Mouse (Mus musculus) embryo, embryonic 9.5 days (tissue): ENCODE results near the gene Brsk1.

ENCODE experiments used
- DNase-seq: peaks from one replicate; pipeline ENCODE4 v3.0.0-alpha.2; 2017; ENCODE audit errors: extremely low spot score

The Brsk1 gene

DNA sequence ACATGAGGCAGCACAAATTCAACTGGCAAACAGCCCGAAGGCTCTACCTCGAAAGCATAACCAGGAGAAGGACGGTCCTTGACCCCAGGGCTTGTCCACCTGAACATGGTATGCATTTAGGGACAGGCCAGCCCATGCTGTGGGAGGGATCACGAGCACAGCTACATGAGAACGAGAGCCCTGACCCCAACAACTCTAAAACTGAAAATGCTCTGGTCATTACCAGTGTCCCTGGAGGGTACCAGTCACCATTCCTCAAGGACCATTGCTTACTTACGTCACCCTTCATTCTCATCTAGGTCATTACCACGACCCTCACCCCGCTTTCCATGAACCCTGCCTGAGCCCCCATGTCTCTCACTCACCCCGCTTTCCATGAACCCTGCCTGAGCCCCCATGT, 21.2 kb upstream of the Brsk1 start:
- DNase-seq = no peak

DNA sequence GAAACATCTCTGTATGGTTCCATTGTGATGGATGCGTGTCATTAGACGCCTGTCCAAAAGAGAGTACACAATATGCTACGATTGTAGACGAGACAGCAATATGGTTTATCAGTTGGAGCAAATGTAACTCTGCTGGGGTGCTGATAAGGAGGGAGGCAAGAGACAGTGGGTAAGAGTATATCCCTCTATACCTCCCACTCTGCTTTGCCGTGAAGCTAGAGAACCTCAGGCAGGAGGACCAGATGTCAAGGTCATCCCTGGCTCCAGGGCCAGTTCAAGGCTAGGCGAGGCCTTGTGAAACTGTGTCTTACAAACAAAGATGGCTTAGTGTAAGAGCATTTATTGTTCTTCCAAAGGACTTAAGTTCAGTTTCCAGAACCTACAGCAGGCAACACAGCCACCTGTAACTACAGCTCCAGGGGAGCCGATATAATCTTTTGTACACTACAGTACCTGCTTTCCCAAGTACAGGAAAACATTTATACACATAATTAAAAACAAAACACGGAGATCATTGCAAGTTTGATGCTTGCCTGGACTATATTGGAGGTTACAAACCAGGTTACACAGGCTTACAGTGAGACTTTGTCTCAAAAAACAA, 19.6 kb upstream of the Brsk1 start:
- no peak for DNase-seq

DNA sequence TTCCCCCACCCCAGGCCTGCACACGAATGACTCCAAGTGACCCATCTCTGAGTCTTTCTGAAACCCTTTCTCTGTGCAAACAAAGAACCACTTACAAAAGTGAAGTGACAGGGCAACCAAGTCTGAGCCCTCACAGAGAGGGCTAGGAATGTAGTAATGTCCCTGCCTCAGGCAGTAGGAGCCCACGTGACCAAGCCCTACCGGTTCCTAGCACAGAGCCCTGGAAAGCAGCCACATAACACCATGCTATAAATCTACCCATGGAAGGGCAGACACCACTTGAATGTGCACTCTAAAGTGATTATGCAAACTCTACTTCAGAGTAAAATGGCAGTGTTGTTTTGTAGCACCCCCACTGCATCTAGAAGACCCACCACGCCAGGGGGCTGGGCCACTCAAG, 18.4 kb upstream of the Brsk1 start:
- no peak for DNase-seq

DNA sequence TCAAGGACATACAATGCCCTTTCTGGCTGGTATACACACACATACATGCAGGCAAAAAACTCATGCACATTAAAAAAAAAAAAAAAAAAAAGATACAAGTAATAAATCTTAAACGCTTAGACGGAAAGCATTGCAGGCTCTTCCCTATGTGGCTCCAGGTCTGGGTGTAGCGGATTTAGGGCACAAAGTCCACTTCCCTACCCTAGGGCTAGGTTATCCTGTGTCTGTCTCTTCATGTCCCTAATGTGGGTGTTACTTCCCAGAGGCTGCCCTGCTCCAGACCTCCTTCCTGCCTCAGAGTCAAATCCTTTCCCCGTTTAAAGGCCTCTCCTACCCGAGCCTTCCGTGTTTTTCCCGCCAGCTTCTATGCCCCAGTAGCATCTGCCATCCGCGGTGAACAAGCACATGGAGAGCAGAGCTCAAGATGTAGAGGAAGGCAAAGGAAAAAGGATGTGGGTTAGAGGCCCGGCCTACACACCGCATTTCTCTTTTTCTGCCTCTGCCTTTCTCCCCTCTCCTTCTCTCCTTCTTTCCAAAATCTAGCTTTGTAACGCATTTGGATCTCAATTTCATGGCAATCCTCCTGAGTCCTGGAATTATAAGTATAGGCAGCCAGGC, 16.2 kb upstream of the Brsk1 start:
- DNase-seq = no peak

DNA sequence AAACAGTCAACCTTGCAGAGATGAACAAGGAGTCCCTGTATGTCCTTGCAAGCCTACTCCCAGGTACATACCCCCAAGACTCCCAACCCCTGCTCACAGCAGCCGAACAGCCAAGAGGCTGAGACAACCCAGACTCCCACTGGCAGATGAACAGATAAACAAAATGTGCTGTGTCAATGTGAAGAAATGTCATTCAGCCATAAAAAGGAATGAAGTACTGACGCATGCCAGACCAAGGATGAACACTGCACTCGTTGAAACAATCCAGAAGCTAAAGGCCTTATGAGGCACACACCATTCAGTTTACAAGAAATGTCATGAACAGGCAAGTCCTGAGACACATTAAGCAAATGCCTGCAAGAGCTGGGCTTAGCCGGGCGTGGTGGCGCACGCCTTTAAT, 15.2 kb upstream of the Brsk1 start:
- DNase-seq = no peak

DNA sequence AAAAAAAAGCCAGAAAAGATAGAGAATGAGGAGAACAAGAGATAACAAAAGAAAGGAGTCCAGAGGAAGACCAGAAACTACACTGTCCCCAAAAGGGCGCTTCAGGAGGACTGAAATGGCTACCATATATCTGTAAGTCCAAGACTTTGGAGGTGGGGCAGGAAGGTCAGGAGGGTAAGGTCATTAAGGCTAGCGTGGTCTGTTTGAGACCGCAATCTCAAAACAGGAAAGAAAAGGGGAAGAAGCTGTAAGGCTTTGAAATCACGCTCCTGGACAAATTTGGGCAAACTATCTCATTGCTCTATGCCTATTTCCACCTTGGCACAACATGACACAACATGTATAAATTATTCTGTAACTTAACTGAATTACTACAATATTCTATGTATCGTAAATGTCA, 7.1 kb upstream of the Brsk1 start:
- DNase-seq = no peak

DNA sequence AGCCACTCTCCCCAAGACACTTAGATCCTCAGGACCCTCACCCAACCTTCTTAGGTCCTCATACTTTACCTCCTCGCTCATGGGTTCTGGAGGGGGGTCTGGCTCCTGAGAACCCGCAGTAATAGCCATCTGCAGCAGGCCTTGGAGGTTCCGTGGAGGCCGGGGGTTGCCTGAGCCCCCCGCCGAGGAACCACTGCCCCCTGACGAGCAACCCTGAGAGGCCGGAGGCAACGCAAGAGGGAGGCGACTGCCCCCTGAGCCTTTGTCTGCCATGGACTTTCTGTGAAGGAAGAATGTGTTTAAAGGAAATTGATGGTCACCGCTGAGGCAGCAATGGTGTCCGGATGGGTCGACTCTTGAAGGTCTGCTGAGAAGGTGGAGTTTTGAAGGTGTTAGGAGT, 6.2 kb upstream of the Brsk1 start:
- DNase-seq = no peak

DNA sequence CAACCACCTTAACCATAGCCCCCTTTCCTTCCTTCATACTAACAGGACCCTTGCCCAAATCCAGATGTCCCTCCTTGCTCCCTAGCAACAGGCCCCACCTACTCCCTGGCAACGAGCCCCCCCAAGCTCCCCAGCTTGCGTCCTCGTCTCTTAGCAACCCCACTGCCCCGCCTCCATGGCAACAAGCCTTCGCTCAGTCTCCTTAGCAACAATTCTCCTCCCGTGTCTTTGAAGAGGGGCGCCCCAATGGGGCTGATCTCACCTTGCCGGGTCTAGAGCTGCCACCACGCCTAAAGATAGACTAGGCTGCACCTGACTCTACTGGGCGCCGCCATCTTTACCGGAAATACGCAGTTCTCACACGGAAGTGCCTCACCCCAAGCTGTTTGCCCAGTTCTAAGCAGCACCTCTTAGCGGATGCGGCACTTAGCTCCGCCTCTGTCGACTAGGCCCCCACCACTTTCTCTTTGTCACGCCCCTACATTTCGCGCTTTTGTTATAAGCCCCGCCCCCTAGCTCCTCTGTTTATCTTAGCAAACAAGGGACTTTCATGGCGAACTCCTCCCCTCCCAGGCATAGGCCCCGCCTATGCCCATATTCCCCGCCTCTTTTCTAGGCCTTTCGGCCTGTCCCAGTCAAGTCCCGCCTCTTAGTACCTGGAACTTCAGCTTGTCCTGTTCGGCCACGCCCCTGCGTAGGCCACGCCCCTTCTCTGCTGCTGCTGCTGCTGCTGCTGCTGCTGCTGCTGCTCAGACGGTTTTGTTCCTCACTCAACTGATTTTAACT, 5.6 kb upstream of the Brsk1 start, which contains the start of gene Hspbp1:
Gene Hspbp1 (minus strand): TSS at position 437 of the 786 bp plus-strand sequence.
- DNase-seq = peak; percentile 99

DNA sequence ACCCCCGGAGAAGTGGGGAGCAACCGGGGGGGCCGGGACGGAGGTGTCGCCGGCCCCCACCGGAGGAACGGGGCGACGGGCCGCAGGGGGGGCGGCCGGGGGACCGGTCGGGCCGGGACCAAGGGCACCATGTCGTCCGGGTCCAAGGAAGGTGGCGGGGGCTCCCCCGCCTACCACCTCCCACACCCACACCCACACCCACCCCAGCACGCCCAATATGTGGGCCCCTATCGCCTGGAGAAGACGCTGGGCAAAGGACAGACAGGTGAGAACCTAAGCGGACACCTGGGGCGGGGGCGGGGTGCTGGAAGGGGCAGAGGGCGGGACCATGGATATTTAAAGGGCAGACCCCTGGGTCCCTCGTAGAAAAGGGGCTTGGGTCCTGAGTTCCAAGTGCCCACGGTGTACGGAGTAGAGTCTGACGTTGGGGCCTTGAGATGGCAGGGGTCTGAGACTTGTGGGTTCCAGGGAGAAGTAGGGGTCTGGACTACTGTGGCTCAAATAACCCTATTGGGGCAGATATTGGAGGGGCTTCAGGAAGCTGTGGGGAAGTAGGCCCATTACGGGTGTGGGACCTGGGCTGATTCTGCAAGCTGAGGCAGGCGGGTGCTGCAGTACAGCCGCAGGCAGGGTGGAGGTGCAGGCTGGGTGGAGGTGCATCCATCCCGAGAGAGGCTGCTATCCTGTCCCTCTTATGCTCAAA, 698 bp downstream of the Brsk1 start:
- DNase-seq = peak; percentile 45

DNA sequence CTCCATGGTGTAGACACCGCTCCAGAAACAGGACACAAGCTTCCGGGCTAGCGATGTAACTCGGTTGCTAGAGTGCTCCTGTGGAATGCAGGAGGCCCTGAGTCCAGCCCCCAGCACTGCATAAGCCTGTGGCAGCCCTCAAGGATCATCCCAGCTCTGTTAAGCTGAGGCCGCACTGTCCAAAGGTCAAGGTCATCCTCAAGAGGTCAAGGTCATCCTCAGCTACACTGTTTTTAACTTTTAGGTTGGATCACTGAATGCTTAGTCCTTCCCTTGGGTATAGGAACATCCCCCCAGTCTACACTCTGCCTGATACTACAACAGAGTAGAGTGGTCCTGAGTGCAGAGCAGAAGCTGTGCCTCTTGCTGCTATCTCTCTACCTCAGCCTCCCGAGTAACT, 2.6 kb downstream of the Brsk1 start:
- no peak for DNase-seq

DNA sequence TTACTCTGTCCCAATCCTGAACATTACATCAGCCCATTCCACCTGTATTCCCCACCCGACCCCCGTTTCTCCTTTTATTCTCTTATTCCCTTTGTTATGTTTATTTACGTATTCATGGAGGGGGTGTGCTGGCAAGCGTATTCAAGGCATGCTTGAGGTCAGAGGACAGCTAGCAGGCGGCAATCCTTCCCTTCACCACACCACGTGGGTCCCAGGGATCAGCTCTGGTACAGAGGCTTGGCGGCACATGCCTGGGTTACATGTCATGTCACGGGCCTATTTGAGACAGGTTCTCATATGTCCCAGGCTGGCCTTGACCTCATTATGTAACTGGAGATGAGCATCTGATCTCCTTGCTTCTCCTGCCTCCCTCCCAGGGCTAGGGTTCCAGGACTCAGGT, 11.9 kb downstream of the Brsk1 start:
- no peak for DNase-seq

DNA sequence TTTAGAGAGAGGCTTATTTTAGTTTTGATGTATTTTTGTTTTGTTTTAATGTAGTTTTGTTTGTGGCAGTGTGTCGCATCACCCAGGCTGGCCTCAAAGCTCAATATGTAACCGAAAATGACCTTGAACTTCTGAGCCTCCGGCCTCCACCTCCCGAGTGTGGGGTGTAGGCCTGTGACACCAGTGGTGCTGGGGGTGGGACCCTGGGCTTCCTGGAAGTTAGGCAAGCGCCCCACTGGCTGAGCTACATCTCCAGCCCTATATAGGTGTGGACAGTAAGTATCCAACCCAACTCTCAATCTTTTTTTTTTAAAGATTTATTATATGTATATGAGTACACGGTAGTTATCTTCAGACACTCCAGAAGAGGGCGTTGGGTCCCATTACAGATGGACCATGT, 12.8 kb downstream of the Brsk1 start:
- DNase-seq = no peak

DNA sequence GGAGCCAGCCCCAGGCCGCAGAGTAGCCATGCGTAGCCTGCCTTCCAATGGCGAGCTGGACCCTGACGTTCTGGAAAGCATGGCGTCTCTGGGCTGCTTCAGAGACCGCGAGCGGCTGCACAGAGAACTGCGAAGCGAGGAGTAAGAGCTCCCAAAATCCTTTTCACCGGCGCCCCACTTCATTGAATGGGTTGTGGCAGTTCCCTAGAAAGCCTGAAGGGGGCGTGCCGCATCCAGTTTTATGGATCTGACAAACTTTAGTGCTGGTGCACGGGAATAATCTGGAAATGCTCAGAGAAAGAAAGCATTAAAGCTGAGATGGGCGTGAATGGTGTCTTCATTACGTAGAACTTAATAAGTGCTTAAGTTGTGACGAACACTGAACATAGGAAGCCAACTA, 14.7 kb downstream of the Brsk1 start:
- DNase-seq = peak; percentile 37

DNA sequence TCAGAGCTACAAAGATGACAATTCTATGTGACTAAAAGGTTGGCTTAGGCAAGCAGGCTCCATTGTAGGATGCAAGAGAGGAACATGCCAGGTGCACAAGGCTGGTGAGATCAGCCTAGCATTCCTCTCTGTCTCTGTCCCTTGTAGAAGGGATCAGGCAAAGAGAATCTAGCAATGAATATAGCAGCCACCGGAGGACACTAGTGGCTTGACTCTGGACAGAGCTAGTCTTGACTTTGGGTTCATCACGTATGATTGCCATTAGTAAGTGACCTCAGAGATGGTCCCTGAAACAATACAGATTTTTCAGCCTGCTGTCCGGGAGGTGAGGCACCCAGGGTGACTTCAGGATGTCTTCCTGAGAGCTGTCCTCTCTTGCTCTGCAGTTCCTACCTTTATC, 22.2 kb downstream of the Brsk1 start:
- no peak for DNase-seq

DNA sequence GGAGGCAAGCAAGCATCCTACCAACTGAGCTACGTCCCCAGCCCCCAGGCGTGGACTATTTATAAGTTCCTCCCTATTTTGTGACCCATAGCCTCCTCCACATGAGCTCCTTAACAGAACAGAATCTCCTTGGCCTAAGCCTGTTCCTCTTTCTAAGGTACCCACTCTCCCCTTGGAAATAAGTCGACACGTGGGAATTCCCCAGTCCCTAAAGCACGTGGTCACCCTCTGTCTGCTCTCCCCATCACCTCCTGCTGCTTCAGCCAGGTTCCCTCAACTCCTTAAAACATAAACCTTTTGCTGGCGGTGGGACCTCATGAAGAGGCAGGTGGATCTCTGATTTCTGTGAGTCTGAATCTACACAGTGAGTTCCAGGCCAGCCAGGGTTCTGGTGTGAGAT, 26.6 kb downstream of the Brsk1 start:
- no peak for DNase-seq

DNA sequence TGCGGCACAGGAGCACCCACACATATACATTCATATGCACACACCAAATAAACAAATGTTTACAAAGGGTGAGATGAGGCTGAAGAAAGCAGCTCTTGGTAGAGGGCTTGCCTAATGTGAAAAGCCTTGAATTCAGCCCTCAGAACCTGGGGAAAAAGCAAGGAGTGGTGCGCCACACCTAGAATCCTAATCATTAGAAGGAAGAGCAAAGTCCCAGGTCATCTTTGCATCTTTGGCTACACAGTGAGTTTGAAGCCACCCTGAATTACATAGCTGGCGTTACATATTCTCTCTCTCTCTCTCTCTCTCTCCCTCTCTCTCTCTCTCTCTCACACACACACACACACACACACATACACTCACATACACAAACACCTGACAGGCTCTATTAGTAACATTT, 28.9 kb downstream of the Brsk1 start:
- no peak for DNase-seq

DNA sequence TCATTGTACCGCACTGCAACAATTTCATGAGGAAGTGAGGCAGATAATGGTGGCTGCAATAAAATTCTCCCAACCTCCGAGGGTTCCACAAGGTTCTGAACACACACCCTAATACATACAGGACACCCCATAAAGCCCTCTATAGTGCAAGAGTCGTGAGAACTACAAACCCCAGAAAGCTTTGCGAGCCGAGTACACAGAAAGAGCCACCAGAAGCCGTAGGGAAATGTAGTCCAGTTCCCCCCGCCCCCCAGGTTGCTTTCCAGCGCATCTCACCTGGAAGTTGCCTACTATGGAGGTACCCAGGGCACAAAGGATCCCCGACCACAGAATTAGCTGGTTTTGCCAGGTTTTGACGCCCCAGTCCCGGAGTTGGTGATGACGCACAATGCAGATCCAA, 33.1 kb downstream of the Brsk1 start:
- DNase-seq = no peak

DNA sequence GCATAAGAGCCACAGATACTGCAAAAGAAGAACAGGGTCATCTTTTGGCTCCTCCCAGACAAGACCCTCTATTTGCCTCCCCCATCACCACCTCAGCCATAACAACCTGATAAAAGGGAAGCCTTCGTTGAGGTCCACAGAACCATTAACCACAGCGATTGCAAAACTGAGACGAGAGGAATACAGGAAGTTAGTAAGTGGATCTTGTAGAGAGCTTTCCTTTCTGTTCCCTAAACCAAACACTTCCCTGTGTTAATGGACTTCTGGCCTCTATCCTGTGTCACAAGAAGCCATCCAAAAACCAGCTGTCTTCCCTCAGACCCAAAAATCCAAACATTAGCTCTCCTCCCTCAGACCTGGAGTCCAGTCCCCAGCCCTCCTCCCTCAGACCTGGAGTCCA, 34.0 kb downstream of the Brsk1 start:
- no peak for DNase-seq

DNA sequence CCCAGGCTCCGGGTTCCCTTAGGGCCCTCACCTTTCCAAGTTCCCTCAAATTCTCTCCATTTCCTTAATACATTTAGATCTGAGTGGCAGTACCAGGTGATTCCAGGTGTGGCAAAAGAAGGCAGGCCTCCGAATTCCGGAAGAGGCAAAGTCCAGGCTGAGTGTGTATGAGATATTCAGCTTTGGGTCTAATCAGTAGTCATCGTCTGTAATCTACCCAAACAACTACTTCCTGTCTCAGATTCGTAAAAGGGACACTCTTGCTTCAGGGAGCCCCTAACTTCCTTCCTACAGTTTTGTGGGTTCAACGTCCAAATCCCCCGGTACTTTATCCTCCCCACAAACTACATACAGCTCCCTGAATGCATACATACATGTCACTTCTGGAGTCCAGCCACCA, 34.8 kb downstream of the Brsk1 start, which contains the start of gene Tmem150b:
Gene Tmem150b (minus strand): TSS at position 81 of the 400 bp plus-strand sequence.
- DNase-seq = no peak

DNA sequence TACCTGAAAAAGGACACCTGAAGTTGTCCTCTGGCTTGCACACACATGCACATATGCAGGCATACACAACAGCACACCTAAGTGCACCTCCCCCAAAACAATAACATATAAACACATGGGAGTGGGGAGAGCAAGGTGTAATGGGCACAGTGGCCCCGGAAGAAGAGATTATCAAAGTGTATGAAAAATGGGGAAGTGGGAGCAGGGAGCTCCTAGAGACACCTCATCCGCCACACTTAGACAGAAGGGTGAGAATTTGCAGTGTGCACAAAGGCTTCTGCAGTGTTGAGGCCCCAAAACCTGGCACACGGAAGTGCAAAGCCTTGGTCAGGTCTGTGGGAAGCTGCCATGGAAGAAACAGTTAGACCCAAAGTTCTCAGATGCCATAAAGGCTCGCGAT, 40.7 kb downstream of the Brsk1 start:
- no peak for DNase-seq

DNA sequence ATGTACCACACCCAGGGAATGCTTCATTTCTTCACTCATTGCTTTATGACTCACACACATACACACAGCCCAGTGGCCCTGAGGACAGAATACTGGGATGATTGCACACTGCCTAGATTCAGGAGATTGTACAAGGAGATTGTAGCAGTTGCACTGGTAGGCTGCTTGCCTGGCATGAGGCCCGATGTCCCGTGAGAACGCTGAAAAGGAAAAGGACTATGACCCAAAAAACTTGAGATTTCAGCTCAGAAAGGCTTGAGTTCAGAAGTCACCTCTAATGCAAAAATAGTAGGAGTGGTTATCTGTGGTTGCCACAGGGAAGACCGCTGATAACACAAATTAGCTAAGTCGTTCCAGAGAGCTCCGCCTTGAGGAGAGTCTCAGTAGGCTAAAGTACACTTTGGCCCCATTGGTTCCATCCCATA, 42.6 kb downstream of the Brsk1 start:
- DNase-seq = no peak

DNA sequence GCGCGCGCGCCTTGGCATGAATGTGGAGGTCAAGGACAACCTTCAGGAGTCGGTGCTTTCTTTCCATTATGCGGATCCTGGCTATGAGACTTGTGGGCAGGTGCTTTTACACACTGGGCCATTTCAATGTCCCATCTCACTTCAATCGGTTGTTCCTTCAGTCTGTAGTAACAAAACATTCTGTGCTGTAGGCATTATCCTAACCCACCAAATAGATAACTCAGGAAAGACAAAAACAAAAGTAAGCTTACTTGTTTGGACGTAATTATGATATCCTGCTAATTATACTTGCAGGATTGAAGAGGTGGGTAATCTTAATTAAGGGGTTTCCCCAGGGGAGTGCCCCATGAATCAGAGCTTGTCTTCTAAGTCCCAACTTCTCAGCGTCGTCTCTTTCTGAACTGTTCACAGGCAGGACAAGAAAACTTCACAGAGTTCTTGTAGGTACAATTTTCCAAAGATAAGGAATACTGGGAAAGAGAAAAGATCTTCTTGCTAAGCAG, 48.7 kb downstream of the Brsk1 start:
- no peak for DNase-seq
